Comparison of ENCODE assay signal across 21 mouse cellular contexts in genomic region chr11:57615286-57615685, GRCm38 (mm10). TPM values are rescaled to one million over a fixed set of nuclear protein-coding genes. Genes with fewer than 3 reads are reported as not detected.
DNase-seq lines count a peak whose midpoint lies in the region; ATAC-seq lines count a peak whose summit lies in the region.
"Had no signal": no experiment of that assay in that cellular context is flagged by ENCODE, and none has a peak within 500 bp of the region (broad histone marks: within the 10 kb centered on the region; RNA-seq: fewer than 3 reads in every experiment).

No protein-coding gene starts in this region.

- H3K4me1 ChIP-seq in hindbrain, embryonic 10.5 days (replicated peaks): peaks cover 29% of the 10 kb centered on the region
- H3K4me1 ChIP-seq in hindbrain, embryonic 14.5 days (replicated peaks; ENCODE audit: control insufficient read depth, insufficient read depth, low read length): peaks cover 5% of the 10 kb centered on the region; the same call in 1 of the 2 replicates
- H3K4me1 ChIP-seq in intestine, embryonic 16.5 days (ENCODE audit: control insufficient read depth, insufficient read depth, low read length): 0 out of 2 replicates have a peak, but pooled peaks cover 2% of the 10 kb centered on the region

- no peak overlapping the region for H3K4me3 ChIP-seq in hindbrain, embryonic 10.5 days
- H3K4me3 ChIP-seq in hindbrain, embryonic 14.5 days (replicated peaks; ENCODE audit: low read length): no peak overlapping the region
- H3K4me3 ChIP-seq in intestine, embryonic 16.5 days (ENCODE audit: low read length): no peak overlapping the region
- H3K4me3 ChIP-seq: embryonic facial prominence, embryonic 10.5 days; forebrain, embryonic 13.5 days; heart, embryonic 10.5 days; hindbrain, embryonic 15.5 days had no signal

- no peak for DNase-seq in hindbrain, embryonic 10.5 days (ENCODE audit: low spot score)
- no peak for DNase-seq in hindbrain, embryonic 14.5 days (ENCODE audit: low spot score)
- peak; percentile 50 for DNase-seq in CD4-positive helper T cell, adult 2 months (ENCODE audit: low read depth, low spot score)
- peak; percentile 23 for DNase-seq in induced T-regulatory cell, adult 2 months (ENCODE audit: low read depth)
- peak; percentile 44 for DNase-seq in lung, postnatal 36 days
- DNase-seq in left cerebral cortex, adult 8-10 months (ENCODE audit: low spot score in 2 of 2): no peak
- DNase-seq in gastrocnemius, postnatal 4 days (ENCODE audit: low spot score in 2 of 2): no peak
- DNase-seq: adrenal gland, adult 8-10 months; adrenal gland, postnatal 36 days; cerebellum, adult 2 months; cerebellum, postnatal 10 days; forebrain, postnatal 0 days; gastrocnemius, postnatal 25 days; heart, adult 18-20 months; heart, postnatal 10 days had no signal

- 80% methylated on average over 9 of the region's 9 CpGs for WGBS in hindbrain, embryonic 10.5 days
- 56% methylated on average over 9 of the region's 9 CpGs for WGBS in hindbrain, embryonic 14.5 days
- 64% methylated on average over 9 of the region's 9 CpGs for WGBS in intestine, embryonic 16.5 days

- no peak overlapping the region for H3K9ac ChIP-seq in hindbrain, embryonic 14.5 days
- H3K9ac ChIP-seq in intestine, embryonic 16.5 days (ENCODE audit: low read depth, low read length): no peak overlapping the region
- H3K9ac ChIP-seq: forebrain, embryonic 13.5 days; forebrain, postnatal 0 days; hindbrain, embryonic 15.5 days had no signal

- no peaks in the 10 kb centered on the region for H3K36me3 ChIP-seq in hindbrain, embryonic 10.5 days
- H3K36me3 ChIP-seq in hindbrain, embryonic 14.5 days (replicated peaks; ENCODE audit: control insufficient read depth, insufficient read depth): no peaks in the 10 kb centered on the region
- no peaks in the 10 kb centered on the region for H3K36me3 ChIP-seq in intestine, embryonic 16.5 days (ENCODE audit: control insufficient read depth, insufficient read depth, low read length)
- H3K36me3 ChIP-seq: embryonic facial prominence, embryonic 10.5 days; G1E; heart, embryonic 10.5 days; hindbrain, embryonic 15.5 days had no signal

- H3K9me3 ChIP-seq in hindbrain, embryonic 10.5 days: no peaks in the 10 kb centered on the region
- H3K9me3 ChIP-seq in hindbrain, embryonic 14.5 days (ENCODE audit: control insufficient read depth, low read length): no peaks in the 10 kb centered on the region
- no peaks in the 10 kb centered on the region for H3K9me3 ChIP-seq in intestine, embryonic 16.5 days (ENCODE audit: control insufficient read depth, low read length)
- H3K9me3 ChIP-seq: embryonic facial prominence, embryonic 10.5 days; forebrain, embryonic 13.5 days; G1E; heart, embryonic 10.5 days; hindbrain, embryonic 15.5 days had no signal

- ATAC-seq in hindbrain, embryonic 14.5 days (ENCODE audit: low FRiP score): no peak
- ATAC-seq in intestine, embryonic 16.5 days: no peak
- ATAC-seq: forebrain, embryonic 13.5 days; forebrain, postnatal 0 days had no signal

- no peak overlapping the region for H3K4me2 ChIP-seq in hindbrain, embryonic 14.5 days (replicated peaks)
- H3K4me2 ChIP-seq in intestine, embryonic 16.5 days (ENCODE audit: low read depth, low read length): no peak overlapping the region
- H3K4me2 ChIP-seq: forebrain, embryonic 13.5 days; hindbrain, embryonic 15.5 days had no signal

- H3K27ac ChIP-seq in hindbrain, embryonic 10.5 days: peak overlapping the region; percentile 62; the same call in 1 of the 2 replicates
- no peak overlapping the region for H3K27ac ChIP-seq in hindbrain, embryonic 14.5 days
- no peak overlapping the region for H3K27ac ChIP-seq in intestine, embryonic 16.5 days (ENCODE audit: low read length)
- H3K27ac ChIP-seq: embryonic facial prominence, embryonic 10.5 days; forebrain, embryonic 13.5 days; heart, embryonic 10.5 days; hindbrain, embryonic 15.5 days had no signal

- no peaks in the 10 kb centered on the region; the same call in 1 of the 2 replicates for H3K27me3 ChIP-seq in hindbrain, embryonic 10.5 days (ENCODE audit: insufficient read depth, poor library complexity, severe bottlenecking)
- no peaks in the 10 kb centered on the region for H3K27me3 ChIP-seq in hindbrain, embryonic 14.5 days (ENCODE audit: control insufficient read depth, insufficient read depth, low read length)
- no peaks in the 10 kb centered on the region for H3K27me3 ChIP-seq in intestine, embryonic 16.5 days (replicated peaks; ENCODE audit: control insufficient read depth, insufficient read depth, low read length)
- H3K27me3 ChIP-seq: hindbrain, embryonic 15.5 days had no signal

RNA-seq across cellular contexts. Expression of gene Galnt10, which starts 30.0 kb away (rescaled TPM):
- 21.2 and 22.7 TPM in 2 replicates for polyA plus RNA-seq in hindbrain, embryonic 10.5 days (2016; fragmentation: Nextera tagmentation; extraction: Ambion mirVana)
- 8.8 and 9.8 TPM in 2 replicates for polyA plus RNA-seq in hindbrain, embryonic 14.5 days (2014; fragmentation: Nextera tagmentation; extraction: Ambion mirVana)
- polyA plus RNA-seq in intestine, embryonic 16.5 days (2015; fragmentation: Nextera tagmentation; extraction: Ambion mirVana): 16.9 and 17.8 TPM in 2 replicates
- total RNA-seq in left cerebral cortex, adult 8-10 months (2022): 1 to 10 TPM; 7.2 to 9.4 (median 8.6) TPM
- 10 to 100 TPM; 16.9 to 18.8 TPM for total RNA-seq in gastrocnemius, postnatal 4 days (2021)

Comparison
In these comparisons a context has a peak if more than half of its experiments do, and no peak if none do; other contexts are left out.
1. DNase-seq: peak in CD4-positive helper T cell, adult 2 months (single experiment), induced T-regulatory cell, adult 2 months (single experiment) and lung, postnatal 36 days (single experiment); none in hindbrain, embryonic 10.5 days (single experiment), hindbrain, embryonic 14.5 days (single experiment), left cerebral cortex, adult 8-10 months (0 of 2) and gastrocnemius, postnatal 4 days (0 of 2).